Mouse (Mus musculus): ENCODE measurements around the gene Insc. TPM values are rescaled to one million over a fixed set of nuclear protein-coding genes. Genes with fewer than 3 reads are reported as not detected.

The Insc gene
- polyA plus RNA-seq, 1 experiment from 2014 or later, result 5.7 TPM

DNA sequence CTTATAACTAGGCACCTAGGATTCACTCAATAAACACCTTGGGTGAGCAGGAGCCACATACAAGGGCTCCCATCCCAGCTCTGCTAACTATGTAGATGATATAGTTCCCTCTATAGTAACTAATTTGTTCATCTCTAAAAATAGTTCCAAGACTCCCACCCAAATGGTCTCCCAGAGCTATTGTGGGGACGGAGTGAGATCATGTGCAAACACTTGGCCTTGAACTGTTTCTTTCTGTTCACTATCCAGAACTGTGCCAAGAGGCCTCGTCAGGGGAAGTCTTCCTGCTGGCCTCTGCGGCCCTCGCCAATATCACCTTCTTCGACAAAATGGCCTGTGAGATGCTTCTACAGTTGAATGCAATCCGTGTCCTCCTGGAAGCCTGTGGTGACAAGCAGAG, 91.0 kb downstream of the Insc start:
- H3K27ac ChIP-seq, result no peak overlapping the region
- H3K36me3 ChIP-seq, result no peaks in the 10 kb centered on the region
- H3K9me3 ChIP-seq, result no peaks in the 10 kb centered on the region
- no peak overlapping the region for H3K4me2 ChIP-seq (replicated peaks)
- WGBS, result 89% methylated on average over 6 of the region's 6 CpGs
- no peaks in the 10 kb centered on the region; the same call in 1 of the 2 replicates for H3K27me3 ChIP-seq
- ATAC-seq (ENCODE audit: insufficient number of reproducible peaks, insufficient read depth, low FRiP score, low TSS enrichment), result no peak
- H3K9ac ChIP-seq, result no peak overlapping the region
- H3K4me3 ChIP-seq, result no peak overlapping the region
- H3K4me1 ChIP-seq, result no peaks in the 10 kb centered on the region; the same call in 1 of the 2 replicates

- ATAC-seq (ENCODE audit: insufficient number of reproducible peaks, insufficient read depth, low FRiP score, low TSS enrichment), result no peak
- 78% methylated on average over 3 of the region's 3 CpGs for WGBS
- no peak overlapping the region for H3K4me3 ChIP-seq
These were observed 93.8 kb downstream of the Insc start for GRCm38 (mm10) chr7:114837268-114837667.

GRCm38 (mm10) chr7:114840029-114840745, 96.7 kb downstream of the Insc start:
- Histone ChIP-seq H3K27ac (no peak overlapping the region), H3K36me3 (no peaks in the 10 kb centered on the region), H3K4me2 (replicated peaks) (no peak overlapping the region), H3K27me3 (no peaks in the 10 kb centered on the region), H3K4me3 (no peak overlapping the region), H3K4me1 (0 out of 2 replicates have a peak, but pooled peaks cover 6% of the 10 kb centered on the region), H3K9ac (no peak overlapping the region), H3K9me3 (no peaks in the 10 kb centered on the region)
- no peak for ATAC-seq (ENCODE audit: insufficient number of reproducible peaks, insufficient read depth, low FRiP score, low TSS enrichment)
- 51% methylated on average over 5 of the region's 5 CpGs for WGBS

More at GRCm38 (mm10) chr7:114837268-114837667, 93.8 kb downstream of the Insc start:
- Histone ChIP-seq H3K9me3 (no peaks in the 10 kb centered on the region), H3K4me2 (replicated peaks) (no peak overlapping the region), H3K9ac (no peak overlapping the region), H3K27ac (no peak overlapping the region), H3K4me1 (no peaks in the 10 kb centered on the region; the same call in 1 of the 2 replicates), H3K27me3 (no peaks in the 10 kb centered on the region), H3K36me3 (no peaks in the 10 kb centered on the region)

- Histone ChIP-seq H3K4me3 (no peak overlapping the region), H3K36me3 (no peaks in the 10 kb centered on the region), H3K27me3 (no peaks in the 10 kb centered on the region), H3K27ac (no peak overlapping the region), H3K4me1 (0 out of 2 replicates have a peak, but pooled peaks cover 6% of the 10 kb centered on the region), H3K4me2 (replicated peaks) (no peak overlapping the region), H3K9me3 (no peaks in the 10 kb centered on the region), H3K9ac (no peak overlapping the region)
- WGBS, result 10% methylated on average over 3 of the region's 3 CpGs
- ATAC-seq (ENCODE audit: insufficient number of reproducible peaks, insufficient read depth, low FRiP score, low TSS enrichment), result no peak
These were observed 99.2 kb downstream of the Insc start for GRCm38 (mm10) chr7:114842644-114843211.

DNA sequence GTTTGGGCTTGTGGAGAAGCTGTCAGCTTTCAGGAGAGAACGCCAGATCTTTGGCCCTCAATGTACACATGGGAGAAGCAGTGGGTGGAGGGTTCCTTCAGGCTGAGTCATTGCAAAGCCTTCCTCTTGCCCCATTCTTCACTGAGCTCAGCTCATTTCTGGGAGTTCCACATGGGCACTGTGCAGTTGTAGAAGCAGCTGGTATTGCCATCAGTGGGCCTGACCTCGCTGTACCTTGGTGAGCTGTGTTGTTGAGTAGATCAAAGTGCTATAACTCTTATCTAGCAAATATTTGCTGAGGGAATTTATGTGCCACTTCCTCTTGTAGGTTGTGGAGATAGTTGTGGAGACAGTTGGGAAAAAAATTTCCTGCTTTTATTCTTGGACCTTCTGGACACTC, 103.7 kb downstream of the Insc start:
- WGBS, result 90% methylated on average over 2 of the region's 2 CpGs
- Histone ChIP-seq H3K9ac (no peak overlapping the region), H3K36me3 (no peaks in the 10 kb centered on the region), H3K4me3 (no peak overlapping the region), H3K9me3 (no peaks in the 10 kb centered on the region), H3K4me2 (replicated peaks) (no peak overlapping the region), H3K4me1 (0 out of 2 replicates have a peak, but pooled peaks cover 6% of the 10 kb centered on the region), H3K27ac (no peak overlapping the region), H3K27me3 (no peaks in the 10 kb centered on the region)
- no peak for ATAC-seq (ENCODE audit: insufficient number of reproducible peaks, insufficient read depth, low FRiP score, low TSS enrichment)

DNA sequence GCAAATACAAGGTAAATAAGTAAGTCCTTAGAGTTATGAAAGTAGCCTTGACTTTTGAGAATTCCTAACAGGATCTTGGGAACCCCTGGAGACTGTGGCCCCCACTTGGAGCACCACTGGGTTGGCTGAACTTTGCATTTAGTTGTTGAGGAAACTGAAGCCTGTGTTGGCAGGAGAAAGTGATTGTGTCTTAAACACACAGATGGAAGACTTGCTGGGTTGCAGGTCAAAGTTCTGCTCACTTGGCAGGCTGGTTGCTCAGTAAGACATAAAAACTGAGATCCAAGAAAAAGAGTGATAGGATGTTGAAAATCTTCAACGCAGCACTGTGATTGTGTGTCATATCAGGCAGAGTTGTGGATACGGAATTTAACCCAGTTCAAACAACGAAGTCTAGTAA, 108.9 kb downstream of the Insc start:
- H3K9ac ChIP-seq, result no peak overlapping the region
- H3K27ac ChIP-seq, result no peak overlapping the region
- no peak overlapping the region for H3K4me3 ChIP-seq
- no peaks in the 10 kb centered on the region for H3K9me3 ChIP-seq
- H3K4me1 ChIP-seq, result no peaks in the 10 kb centered on the region
- WGBS, result 92% methylated on average over 3 of the region's 3 CpGs
- H3K27me3 ChIP-seq, result no peaks in the 10 kb centered on the region
- no peak overlapping the region for H3K4me2 ChIP-seq (replicated peaks)
- ATAC-seq (ENCODE audit: insufficient number of reproducible peaks, insufficient read depth, low FRiP score, low TSS enrichment), result no peak
- no peaks in the 10 kb centered on the region for H3K36me3 ChIP-seq

DNA sequence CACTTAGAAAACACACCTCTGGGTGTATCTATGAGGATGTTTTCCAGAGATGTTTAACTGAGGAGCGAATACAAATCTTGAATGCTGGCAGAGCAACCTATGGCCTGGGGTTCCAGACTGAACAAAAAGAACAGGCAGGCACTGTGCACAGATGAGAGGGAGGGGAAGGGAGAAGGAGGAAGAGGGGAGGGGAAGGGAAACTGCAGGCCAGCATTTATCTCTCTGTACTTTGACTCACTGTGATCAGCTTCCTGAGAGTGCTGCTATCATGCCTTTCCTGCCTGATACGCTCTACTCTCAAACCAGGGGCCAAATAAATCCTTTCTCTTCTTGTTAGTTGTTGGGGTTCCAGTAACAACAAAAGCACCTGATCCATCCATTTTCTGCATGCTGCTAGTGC, 110.7 kb downstream of the Insc start:
- Histone ChIP-seq H3K27me3 (no peaks in the 10 kb centered on the region), H3K27ac (no peak overlapping the region), H3K36me3 (no peaks in the 10 kb centered on the region), H3K4me2 (replicated peaks) (no peak overlapping the region), H3K4me1 (no peaks in the 10 kb centered on the region), H3K4me3 (no peak overlapping the region), H3K9ac (no peak overlapping the region), H3K9me3 (no peaks in the 10 kb centered on the region)
- ATAC-seq (ENCODE audit: insufficient number of reproducible peaks, insufficient read depth, low FRiP score, low TSS enrichment), result no peak
- 55% methylated on average over 2 of the region's 2 CpGs for WGBS

- no peak overlapping the region for H3K27ac ChIP-seq
- H3K36me3 ChIP-seq, result no peaks in the 10 kb centered on the region
- H3K4me1 ChIP-seq, result no peaks in the 10 kb centered on the region
- no peak overlapping the region for H3K4me3 ChIP-seq
- no peak overlapping the region for H3K9ac ChIP-seq
- no peaks in the 10 kb centered on the region for H3K27me3 ChIP-seq
- WGBS, result 53% methylated on average over 3 of the region's 3 CpGs
- no peak for ATAC-seq (ENCODE audit: insufficient number of reproducible peaks, insufficient read depth, low FRiP score, low TSS enrichment)
- H3K4me2 ChIP-seq (replicated peaks), result no peak overlapping the region
- H3K9me3 ChIP-seq, result no peaks in the 10 kb centered on the region
These were observed 117.5 kb downstream of the Insc start for GRCm38 (mm10) chr7:114860858-114861523.

DNA sequence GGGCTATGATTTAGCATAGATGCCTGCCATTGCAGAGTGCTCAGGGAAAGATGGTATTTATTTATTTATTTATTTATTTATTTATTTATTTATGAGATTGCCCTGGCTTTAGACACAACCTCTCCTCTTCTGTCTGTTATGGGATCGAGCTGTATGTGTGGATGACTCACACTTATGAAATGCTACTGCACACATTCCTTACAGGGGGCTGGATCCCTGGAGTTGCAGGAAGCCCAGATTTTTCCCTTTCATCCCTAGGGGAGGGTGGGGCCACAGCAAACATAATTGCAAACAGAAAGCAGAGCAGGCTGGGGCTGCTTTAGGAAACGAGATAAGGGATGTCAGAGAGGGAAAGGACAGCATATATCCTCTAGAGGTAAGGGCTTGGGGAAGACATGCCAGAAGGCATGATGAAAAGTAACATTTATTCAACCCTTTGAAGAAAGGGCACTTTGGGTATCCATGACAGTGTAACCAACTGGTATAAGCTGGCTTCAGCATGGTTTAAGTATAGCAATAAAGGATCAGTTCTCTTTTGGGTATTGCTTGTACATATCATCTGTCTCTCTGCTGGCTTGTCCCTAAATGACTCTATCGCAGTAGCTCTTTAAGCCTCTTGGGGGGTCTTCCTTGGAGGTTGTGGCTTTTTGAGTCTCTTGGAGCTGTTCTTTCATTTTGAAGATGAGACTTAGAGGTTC, 130.0 kb downstream of the Insc start:
- no peaks in the 10 kb centered on the region for H3K27me3 ChIP-seq
- no peaks in the 10 kb centered on the region for H3K36me3 ChIP-seq
- no peak overlapping the region for H3K27ac ChIP-seq
- 23% methylated on average over 3 of the region's 3 CpGs for WGBS
- H3K9me3 ChIP-seq, result no peaks in the 10 kb centered on the region
- ATAC-seq (ENCODE audit: insufficient number of reproducible peaks, insufficient read depth, low FRiP score, low TSS enrichment), result peak; percentile 67; the same call in 1 of the 2 replicates
- H3K4me2 ChIP-seq (replicated peaks), result no peak overlapping the region
- peaks cover 8% of the 10 kb centered on the region for H3K4me1 ChIP-seq
- H3K4me3 ChIP-seq, result no peak overlapping the region
- no peak overlapping the region for H3K9ac ChIP-seq

- Histone ChIP-seq H3K4me2 (replicated peaks) (no peak overlapping the region), H3K9me3 (no peaks in the 10 kb centered on the region), H3K4me3 (no peak overlapping the region), H3K36me3 (no peaks in the 10 kb centered on the region), H3K9ac (no peak overlapping the region), H3K4me1 (peaks cover 8% of the 10 kb centered on the region), H3K27me3 (no peaks in the 10 kb centered on the region), H3K27ac (no peak overlapping the region)
- no peak for ATAC-seq (ENCODE audit: insufficient number of reproducible peaks, insufficient read depth, low FRiP score, low TSS enrichment)
- 21% methylated on average over 6 of the region's 6 CpGs for WGBS
These were observed 130.5 kb downstream of the Insc start for GRCm38 (mm10) chr7:114874032-114874441.

DNA sequence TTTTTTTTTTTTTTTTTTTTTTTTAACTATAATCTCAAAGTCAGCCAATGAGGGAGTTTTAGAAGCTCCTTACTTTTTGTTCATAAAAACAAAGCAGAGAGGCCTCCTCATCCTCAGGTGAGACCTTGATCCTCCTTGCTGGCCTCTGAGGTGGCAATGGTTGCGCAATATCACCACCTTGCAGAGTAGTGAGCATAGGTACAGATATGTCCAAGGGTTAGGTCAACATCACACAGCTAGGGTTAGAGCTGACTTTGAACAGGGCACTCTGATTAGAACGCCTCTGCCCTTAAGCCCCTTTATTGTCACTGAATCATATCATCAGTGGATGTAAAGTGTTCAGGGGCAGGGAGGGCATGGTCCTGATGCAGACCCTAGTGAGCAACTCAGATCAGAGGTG, 131.1 kb downstream of the Insc start:
- Histone ChIP-seq H3K4me1 (peaks cover 8% of the 10 kb centered on the region), H3K36me3 (no peaks in the 10 kb centered on the region), H3K9ac (no peak overlapping the region), H3K9me3 (no peaks in the 10 kb centered on the region), H3K27me3 (no peaks in the 10 kb centered on the region), H3K4me3 (no peak overlapping the region), H3K27ac (no peak overlapping the region), H3K4me2 (replicated peaks) (no peak overlapping the region)
- WGBS, result 84% methylated on average over 2 of the region's 2 CpGs
- no peak for ATAC-seq (ENCODE audit: insufficient number of reproducible peaks, insufficient read depth, low FRiP score, low TSS enrichment)
